Mouse (Mus musculus): ENCODE results near the gene Cox7c.
A peak's percentile ranks its signal among the peaks of the same experiment; 100 is the strongest.
"Not testable (repeated sequence)": the region's sequence is repeated elsewhere in the genome, so short reads cannot be mapped to it uniquely, and the experiment has no call there.

Gene Cox7c

DNA sequence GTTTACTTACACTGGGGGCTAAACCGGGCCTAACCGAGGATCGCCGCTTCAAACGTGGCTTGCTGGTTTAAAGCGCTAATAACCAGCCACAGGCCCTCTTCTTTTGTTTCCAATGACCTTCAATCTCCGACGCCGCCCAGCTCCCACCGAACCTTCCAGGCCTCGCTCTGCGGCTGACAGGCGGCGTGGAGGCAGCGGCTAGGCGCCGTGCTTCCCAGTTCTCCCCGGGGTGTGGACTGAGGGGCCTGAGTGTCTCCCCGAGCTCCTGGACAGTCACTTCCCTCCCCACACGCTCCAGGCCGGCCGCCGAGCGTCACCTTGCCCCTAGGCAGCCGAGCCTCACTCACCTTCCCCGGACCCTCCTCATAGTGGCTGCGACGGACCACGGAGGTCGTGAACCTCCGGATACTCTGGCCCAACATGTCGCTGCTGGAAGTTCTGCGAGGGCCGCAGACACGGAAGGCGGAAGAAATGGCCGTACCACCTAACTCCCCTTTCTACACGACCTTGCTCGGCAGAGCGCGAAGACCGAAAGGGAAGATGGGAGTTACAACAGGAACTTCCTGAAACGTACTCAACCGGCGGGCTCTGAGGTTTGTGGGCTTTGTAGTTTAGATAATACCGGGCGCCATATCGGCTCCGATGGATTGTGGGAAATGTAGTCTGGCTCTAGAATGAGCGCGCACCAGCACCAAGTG is at the start of gene Cox7c:
Cox7c (minus strand) TSS at position 651 of the 698 bp plus-strand sequence.
- peak; percentile 89 for DNase-seq

DNA sequence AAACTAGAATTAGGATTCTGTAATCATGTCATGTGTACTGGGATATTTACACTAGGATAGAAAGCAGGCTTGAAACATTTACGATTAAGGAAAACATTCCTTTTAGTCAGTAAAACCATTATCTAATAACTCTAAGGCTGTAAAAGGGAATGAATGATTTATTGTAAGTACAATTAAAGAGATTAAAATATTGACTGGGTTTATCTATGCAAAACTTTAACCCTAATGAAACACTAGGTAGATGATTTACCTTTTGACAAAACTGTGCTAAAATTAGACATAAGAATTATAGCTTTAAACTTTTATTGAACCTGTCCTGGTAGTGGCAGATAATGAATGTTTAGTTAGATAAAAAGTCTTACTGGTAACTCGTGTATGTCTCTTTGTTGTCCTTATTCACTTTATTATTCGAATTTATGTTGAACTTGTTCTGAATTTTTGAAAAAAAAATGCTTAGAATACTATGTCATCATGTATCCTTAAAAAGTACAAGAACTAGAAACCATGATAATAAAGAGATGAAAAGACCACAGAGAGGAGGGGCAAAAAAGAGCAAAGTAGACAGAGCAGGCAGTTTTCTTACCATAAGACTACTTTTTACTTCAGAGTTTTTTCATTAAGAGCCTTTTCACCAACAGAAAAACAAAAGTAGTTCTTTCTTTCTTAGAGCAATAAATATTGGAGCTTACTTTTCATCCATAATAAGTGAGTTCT is 21.5 kb upstream of the Cox7c start:
- no peak for DNase-seq

DNA sequence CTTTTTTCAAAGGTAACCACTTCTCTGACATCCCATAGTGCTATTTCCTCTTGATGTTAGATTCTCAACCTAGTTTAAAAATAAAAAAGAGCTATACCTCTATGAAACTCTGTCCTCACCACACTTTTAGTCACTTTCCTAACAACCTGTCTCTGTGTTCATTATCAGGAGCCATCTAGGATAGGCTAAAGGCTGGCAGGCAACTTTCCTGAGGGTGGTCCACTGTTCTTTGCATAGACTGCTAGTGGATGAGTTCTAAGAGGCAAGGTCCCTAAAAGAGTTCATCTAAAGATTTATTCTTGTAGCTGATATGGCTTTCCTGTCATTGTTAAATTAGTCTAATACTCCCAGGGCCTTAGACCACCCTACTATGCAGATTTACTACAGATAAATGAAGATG is 20.8 kb upstream of the Cox7c start:
- no peak for DNase-seq

DNA sequence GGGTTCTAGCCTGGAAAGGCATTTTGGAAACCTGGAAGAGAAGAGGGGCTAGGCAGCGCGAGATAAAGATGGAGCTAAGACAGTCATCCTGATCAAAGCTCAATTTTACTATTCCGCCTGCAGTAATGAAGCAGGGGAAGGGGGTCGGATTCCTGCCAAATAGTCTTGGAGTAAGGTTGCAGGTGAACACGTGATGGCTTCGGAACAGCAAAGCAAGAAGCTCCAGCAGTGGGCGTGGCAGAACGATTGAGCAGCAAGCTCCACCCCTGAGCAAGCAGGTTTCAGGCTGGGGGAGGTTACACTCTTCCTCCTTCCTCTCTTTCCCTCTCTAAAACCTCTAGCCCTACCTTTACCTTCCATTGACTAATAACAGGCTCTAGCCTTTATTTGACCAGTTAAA is 7.4 kb upstream of the Cox7c start:
- DNase-seq = not testable (repeated sequence)

DNA sequence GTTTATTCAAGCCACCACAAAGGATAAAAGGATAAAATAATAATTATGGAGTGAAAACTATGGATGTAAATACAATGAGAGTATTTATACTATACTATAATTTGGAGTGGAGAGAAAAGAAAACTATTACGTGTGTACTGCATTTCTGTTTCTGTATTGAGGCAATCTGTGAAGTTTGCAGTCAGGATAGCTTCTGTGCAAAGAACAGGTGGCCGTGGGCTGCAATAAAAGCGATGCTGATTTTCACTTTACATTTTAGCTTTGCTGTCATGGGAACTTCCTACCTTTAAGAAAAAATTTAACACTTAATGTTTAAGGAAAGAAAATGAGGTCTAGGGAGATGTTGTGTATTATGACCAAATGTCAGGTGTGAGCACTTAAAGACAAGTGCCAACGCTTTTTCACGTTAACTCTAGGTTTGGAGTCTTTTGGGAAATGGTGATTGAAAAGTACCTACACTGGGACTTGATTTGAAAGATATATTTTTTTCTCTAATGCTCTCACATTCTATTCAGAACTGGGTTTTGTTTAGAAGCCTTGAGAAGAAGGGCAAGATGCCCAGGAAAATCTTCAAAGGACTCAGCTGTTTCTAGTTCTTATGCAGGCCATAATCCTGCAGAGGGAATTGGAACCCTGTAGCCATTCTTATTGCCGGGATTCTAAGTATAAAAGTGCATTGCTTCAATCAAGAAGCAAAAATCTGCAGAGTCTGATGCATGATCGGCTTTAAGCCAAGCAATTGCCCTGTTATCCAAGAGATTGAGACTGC is 41.6 kb downstream of the Cox7c start:
- DNase-seq = no peak
